Mouse (Mus musculus) layer of hippocampus, adult 11-12 months (tissue): ENCODE data around the gene Btf3l4.

Source experiments
- DNase-seq: peaks from one replicate; pipeline ENCODE4 v3.0.0; 2022; ENCODE audit warnings: low spot score

Btf3l4 gene

DNA sequence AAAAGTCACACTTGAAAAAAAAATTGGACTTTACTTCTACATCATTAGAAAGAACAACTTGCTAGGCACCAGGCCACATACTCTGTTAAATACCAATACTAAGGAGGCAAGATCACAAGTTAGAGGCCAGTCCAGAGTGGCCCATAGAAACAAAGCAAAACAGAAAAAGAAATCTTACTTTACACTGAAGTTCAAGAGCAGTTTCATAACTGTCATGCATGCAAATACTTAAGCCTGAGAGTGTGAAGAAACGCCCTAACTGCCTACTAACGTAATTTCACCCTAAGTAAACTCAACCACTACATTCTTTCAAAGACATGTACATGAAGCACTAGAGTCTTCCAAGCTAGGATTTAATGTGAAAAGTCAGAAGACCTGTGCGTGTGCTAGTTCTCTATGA, 7.7 kb downstream of the Btf3l4 start:
- no peak for DNase-seq

- DNase-seq: no peak
These were observed 21.9 kb downstream of the Btf3l4 start for GRCm38 (mm10) chr4:108811550-108811949.

DNA sequence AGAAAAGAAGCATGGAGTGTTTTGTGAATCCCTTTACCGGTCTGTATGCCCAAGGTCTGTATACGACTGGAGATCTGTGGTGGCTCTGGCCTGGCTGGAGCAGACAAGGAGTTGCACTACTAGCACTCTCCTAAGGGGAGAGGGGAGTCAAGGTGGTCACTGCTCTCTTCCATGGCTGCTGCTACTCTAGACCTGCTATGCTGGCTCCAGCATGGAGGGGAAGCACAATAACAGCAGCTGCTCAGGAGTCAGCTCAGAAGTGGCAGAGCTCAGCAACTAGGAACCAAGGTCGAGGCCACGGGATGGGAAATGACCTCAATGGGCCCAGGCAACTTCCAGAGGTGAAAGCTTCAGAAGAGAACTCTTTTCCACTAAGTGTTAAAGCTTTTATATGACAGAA, 22.3 kb downstream of the Btf3l4 start:
- no peak for DNase-seq

- DNase-seq: no peak
These were observed 29.9 kb downstream of the Btf3l4 start for GRCm38 (mm10) chr4:108803535-108803934.

- peak; percentile 82 for DNase-seq
These were observed 35.2 kb downstream of the Btf3l4 start for GRCm38 (mm10) chr4:108798083-108798830.

GRCm38 (mm10) chr4:108796701-108797100, 36.7 kb downstream of the Btf3l4 start:
- no peak for DNase-seq

GRCm38 (mm10) chr4:108793941-108794340, 39.5 kb downstream of the Btf3l4 start:
- DNase-seq: no peak

- no peak for DNase-seq
These were observed 42.9 kb downstream of the Btf3l4 start for GRCm38 (mm10) chr4:108790507-108790906.

DNA sequence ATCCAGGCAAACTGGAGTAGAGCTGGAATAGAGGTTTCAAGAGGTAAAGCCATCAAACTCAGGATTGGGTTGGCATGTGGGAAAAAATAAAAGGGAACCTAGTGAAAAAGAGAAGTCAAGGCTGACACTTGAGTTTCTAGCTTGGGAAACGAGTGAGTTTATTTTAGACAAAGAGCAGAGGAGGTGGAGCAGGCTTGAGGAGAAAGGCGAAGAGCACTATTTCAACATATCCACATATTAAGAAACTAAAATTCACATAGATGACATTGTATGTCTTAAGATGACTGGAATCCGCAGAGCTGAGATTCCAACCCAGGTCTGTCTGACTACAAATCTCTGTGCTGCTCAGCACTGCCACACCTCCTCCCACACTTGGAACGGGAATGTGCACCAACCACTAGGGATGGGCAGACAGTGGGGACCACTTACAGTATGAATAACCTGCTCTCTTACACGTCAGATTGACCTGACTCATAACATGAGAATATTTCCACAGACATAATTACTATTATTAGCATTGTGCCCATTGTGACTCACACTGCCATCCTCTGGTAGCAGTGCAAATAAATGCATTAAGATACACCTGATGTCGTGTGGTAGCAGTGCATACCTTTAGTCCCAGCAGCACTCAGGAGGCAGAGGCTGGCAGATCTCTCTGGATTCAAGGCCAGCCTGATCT, 44.0 kb downstream of the Btf3l4 start:
- no peak for DNase-seq

- DNase-seq: peak; percentile 21
These were observed 50.9 kb downstream of the Btf3l4 start for GRCm38 (mm10) chr4:108782421-108783085.

DNA sequence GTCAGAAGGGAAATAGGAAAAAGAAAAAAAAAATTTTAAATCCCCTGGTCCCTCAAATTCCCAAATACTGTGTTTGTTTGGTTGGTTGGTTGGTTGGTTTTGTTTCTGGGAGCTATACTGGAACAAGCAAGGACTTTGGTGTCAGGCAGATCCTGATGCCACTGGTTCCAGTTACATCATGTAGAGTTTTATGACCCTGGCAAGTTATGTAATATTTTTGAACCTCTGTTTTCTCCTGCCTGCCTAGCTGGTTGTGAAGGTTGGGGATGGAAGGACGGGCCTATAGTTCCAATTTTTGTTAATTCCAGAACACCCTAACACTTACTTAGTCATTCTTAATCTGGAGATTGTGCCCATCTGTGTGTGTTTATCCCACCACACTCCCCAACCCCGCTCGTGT, 51.8 kb downstream of the Btf3l4 start:
- DNase-seq: no peak

DNA sequence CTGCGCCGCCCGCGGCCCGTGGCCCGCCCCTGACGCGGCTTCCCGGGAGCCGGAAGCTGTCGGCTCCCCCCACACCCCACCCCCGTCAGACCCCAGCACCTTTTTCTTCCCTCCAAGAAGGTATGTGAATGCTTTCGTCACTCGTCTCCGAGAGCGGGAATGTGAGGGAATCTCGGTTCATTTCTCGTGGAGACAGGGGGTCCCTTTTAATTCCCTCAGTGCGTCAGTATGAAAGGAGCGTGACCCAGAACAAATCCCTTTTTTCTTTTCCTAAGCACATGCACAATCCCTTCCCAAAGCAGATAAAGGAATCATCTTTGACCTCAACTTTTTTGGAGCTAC, 52.6 kb downstream of the Btf3l4 start:
- no peak for DNase-seq

DNA sequence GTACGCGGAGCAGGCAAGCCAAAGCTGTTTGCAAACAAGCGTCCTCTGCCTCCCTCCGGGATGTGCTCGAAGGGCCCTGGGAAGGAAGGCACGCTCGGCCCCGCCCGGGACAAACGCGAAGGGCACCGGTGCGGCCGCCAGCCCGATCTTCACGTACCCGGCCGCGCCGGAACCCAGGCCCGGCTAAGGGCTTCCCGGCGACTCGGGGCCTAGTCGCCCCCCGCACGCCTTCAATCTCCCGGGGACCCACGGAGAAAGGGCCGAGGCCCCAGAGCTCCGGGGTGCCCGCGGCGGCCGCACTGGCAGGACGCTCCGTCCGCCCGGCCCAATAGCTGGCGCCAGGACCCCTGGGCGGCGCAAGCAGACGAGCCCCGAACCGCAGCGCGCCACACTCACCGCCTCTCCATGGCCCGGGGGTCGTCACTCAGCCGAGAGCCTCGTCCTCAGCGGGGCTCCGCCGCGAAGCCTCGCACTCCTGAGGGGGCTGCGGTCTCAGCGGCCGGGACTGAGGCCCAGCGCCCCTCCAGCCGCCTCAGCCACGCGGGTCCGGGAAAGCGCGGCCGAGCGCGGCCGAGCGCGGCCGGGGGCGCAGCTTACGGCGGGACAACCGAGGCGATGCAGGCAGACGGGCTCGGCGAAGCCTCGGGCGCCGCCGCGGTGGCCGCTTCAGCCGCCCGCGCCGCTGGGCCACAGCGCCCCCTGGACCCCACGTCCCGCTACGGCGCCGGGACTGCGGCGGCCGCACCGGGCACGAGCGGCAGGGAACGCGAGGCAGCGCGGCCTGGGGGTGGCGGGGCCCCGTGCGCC, 53.2 kb downstream of the Btf3l4 start, which contains the start of gene Zfyve9:
TSS of gene Zfyve9 (minus strand) at position 742 of the 807 bp plus-strand sequence.
- peak; percentile 75 for DNase-seq

GRCm38 (mm10) chr4:108779763-108780056, 53.7 kb downstream of the Btf3l4 start:
- no peak for DNase-seq

DNA sequence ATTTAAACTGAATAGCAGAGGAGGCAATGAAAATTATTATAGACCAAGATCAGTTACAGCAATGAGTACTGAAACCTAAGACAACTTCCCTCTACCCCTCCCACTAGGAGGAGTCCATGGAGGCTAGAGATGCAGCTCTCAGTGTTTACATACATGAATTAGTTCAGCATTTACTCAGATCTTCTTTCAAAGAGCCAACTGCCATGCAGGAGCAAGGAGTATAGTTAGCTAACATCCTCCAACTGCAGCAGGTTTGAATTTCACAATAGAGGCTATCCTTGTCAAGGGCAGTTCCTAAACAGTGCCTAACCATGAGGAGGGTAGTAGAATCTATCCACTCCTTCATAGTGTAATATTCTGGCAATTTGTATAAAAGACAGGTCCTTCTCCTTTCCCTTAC, 64.9 kb downstream of the Btf3l4 start:
- no peak for DNase-seq
